Mouse (Mus musculus) erythroblast, embryonic 14.5 days (primary cell): ENCODE data around the gene Taf11.

ENCODE experiments used
- GATA1 ChIP-seq: IDR thresholded peaks from 2 replicates; pipeline ENCODE4 v1.6.1; 2012; ENCODE audit warnings: low read length, inconsistent platforms, mixed read lengths
- TAL1 ChIP-seq: IDR thresholded peaks from 3 replicates; pipeline ENCODE4 v1.6.1; 2012; ENCODE audit warnings: low read length, inconsistent platforms, mixed read lengths

GRCm38 (mm10) chr17:27937054-27937615 lies 27.5 kb upstream of the Taf11 start:
- TF ChIP-seq TAL1 (no peak), GATA1 (no peak)
